ENCODE assay signal across 8 mouse cellular contexts in the genomic region with DNA sequence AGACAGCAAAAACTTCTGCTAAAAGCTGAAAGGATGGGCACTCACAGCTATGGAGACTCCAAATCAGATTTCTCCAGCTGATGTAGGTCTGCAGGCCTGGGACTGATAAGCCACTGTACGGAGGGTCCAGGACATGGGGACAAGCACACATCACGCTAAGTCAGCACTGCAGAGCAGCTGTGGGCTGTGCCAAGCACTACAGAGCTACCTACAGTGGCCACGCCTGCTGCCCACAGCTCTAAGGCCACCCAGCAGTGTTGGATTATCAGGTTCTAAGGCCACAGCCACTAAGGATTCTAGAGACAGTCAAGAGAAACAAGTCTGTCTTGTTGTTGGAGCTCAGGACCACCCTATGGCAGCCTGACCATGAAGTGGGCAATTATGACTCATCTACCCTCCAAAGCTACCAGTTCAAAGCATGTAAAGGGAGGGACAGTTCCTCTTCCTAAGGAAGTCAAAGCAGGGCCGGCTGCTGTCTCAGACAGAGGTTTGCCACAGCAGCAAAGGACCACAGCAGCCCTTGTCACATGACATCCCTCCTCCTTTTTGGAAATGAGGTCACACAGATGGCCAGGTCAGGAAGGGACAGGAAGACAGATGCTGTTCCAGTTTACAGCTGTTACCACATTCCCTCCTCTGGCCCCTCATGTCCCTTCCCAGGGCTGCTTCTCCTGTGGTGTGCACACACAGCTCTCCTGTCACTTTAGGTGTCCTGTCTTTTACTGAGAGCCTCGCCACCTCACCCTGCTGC. TPM values are rescaled to one million over a fixed set of nuclear protein-coding genes. Genes with fewer than 3 reads are reported as not detected.
A peak's percentile ranks its signal among the peaks of the same experiment; 100 is the strongest.
DNase-seq lines count a peak whose midpoint lies in the region; ATAC-seq and TF ChIP-seq lines count a peak whose summit lies in the region.

No protein-coding gene starts in this region.

- peaks cover 13% of the 10 kb centered on the region for H3K4me1 ChIP-seq in heart, adult 2 months (ENCODE audit: control insufficient read depth, insufficient read depth, low read length)
- peaks cover 12% of the 10 kb centered on the region for H3K4me1 ChIP-seq in kidney, embryonic 15.5 days
- H3K4me1 ChIP-seq in midbrain, embryonic 14.5 days (ENCODE audit: control insufficient read depth, insufficient read depth, low read length): peaks cover 22% of the 10 kb centered on the region

- H3K27me3 ChIP-seq in heart, adult 2 months (ENCODE audit: control insufficient read depth, insufficient read depth, low read length): no peaks in the 10 kb centered on the region
- H3K27me3 ChIP-seq in kidney, embryonic 15.5 days: no peaks in the 10 kb centered on the region
- H3K27me3 ChIP-seq in midbrain, embryonic 14.5 days (ENCODE audit: control insufficient read depth, insufficient read depth, low read length): no peaks in the 10 kb centered on the region

- TF ChIP-seq EP300 in heart, adult 2 months (IDR thresholded peaks at IDR 0.05; ENCODE audit: insufficient read depth, low read depth, low read length): 0 out of 2 replicates have a peak, but pooled peaks have one; percentile 35

- H3K4me2 ChIP-seq in kidney, embryonic 15.5 days: no peak overlapping the region
- no peak overlapping the region for H3K4me2 ChIP-seq in midbrain, embryonic 14.5 days (ENCODE audit: low read length)

- WGBS in heart, adult 2 months: 59% methylated on average over 5 of the region's 5 CpGs
- 72% methylated on average over 5 of the region's 5 CpGs for WGBS in kidney, embryonic 15.5 days
- 59% methylated on average over 5 of the region's 5 CpGs for WGBS in midbrain, embryonic 14.5 days

- 0 out of 2 replicates have a peak, but pooled peaks have one; percentile 13 for TF ChIP-seq POLR2A in heart, adult 2 months (IDR thresholded peaks at IDR 0.05; ENCODE audit: insufficient read depth, low read depth, low read length)

- H3K4me3 ChIP-seq in layer of hippocampus, adult 2 months: no peak overlapping the region
- no peak overlapping the region for H3K4me3 ChIP-seq in heart, adult 2 months
- H3K4me3 ChIP-seq in kidney, embryonic 15.5 days (replicated peaks): no peak overlapping the region
- no peak overlapping the region for H3K4me3 ChIP-seq in midbrain, embryonic 14.5 days (replicated peaks; ENCODE audit: low read depth, low read length)

- H3K9me3 ChIP-seq in kidney, embryonic 15.5 days (replicated peaks): no peaks in the 10 kb centered on the region
- no peaks in the 10 kb centered on the region for H3K9me3 ChIP-seq in midbrain, embryonic 14.5 days (ENCODE audit: control insufficient read depth, low read length)

- no peak; the same call in 1 of the 2 replicates for ATAC-seq in kidney, embryonic 15.5 days (replicated peaks; ENCODE audit: low FRiP score)
- ATAC-seq in midbrain, embryonic 14.5 days (ENCODE audit: low FRiP score, low TSS enrichment): no peak

- H3K36me3 ChIP-seq in heart, adult 2 months (ENCODE audit: control insufficient read depth, insufficient read depth, low read length): no peaks in the 10 kb centered on the region
- H3K36me3 ChIP-seq in kidney, embryonic 15.5 days: peaks cover 10% of the 10 kb centered on the region; the same call in 1 of the 2 replicates
- peaks cover 10% of the 10 kb centered on the region; the same call in 1 of the 2 replicates for H3K36me3 ChIP-seq in midbrain, embryonic 14.5 days (ENCODE audit: control insufficient read depth, insufficient read depth, low read length)

- intact Hi-C loops in heart, adult 2 months (cut with DNase I): no loop called here
- intact Hi-C loops in left cerebral cortex, postnatal 36 days (cut with DNase I): no loop called here

- peak overlapping the region; percentile 10; the same call in 1 of the 2 replicates for H3K9ac ChIP-seq in heart, adult 2 months (ENCODE audit: low read depth, low read length)
- no peak overlapping the region for H3K9ac ChIP-seq in kidney, embryonic 15.5 days
- peak overlapping the region; percentile 34; the same call in 1 of the 2 replicates for H3K9ac ChIP-seq in midbrain, embryonic 14.5 days (replicated peaks; ENCODE audit: low read length)

- DNase-seq in layer of hippocampus, adult 2 months (ENCODE audit: low spot score in 2 of 2): no peak
- no peak for DNase-seq in layer of hippocampus, adult 9-10 months (ENCODE audit: low spot score)
- peak; percentile 47 to 59 for DNase-seq in heart, adult 2 months
- DNase-seq in midbrain, embryonic 14.5 days: no peak
- no peak for DNase-seq in cerebellum, postnatal 10 days
- DNase-seq in cerebellum, adult 8-10 months: no peak
- DNase-seq in left cerebral cortex, postnatal 36 days (ENCODE audit: low spot score in 2 of 2): no peak

- H3K79me2 ChIP-seq in heart, adult 2 months (replicated peaks; ENCODE audit: control insufficient read depth, insufficient read depth, low read length): no peaks in the 10 kb centered on the region

- TF ChIP-seq CTCF in layer of hippocampus, adult 2 months (conservative IDR thresholded peaks at IDR 0.05): no peak
- no peak for TF ChIP-seq CTCF in heart, adult 2 months (IDR thresholded peaks at IDR 0.05)

- peak overlapping the region; percentile 89 for H3K27ac ChIP-seq in layer of hippocampus, adult 2 months
- H3K27ac ChIP-seq in heart, adult 2 months: peak overlapping the region; percentile 64
- 0 out of 2 replicates have a peak overlapping the region, but pooled peaks have one; percentile 29 for H3K27ac ChIP-seq in kidney, embryonic 15.5 days
- H3K27ac ChIP-seq in midbrain, embryonic 14.5 days (replicated peaks; ENCODE audit: low read depth, low read length): peak overlapping the region; percentile 78

RNA-seq across cellular contexts. Expression of a gene that starts 56.4 kb away (rescaled TPM):
- 10 to 100 TPM; 14.3 to 18.1 TPM for total RNA-seq in layer of hippocampus, adult 2 months (2021)
- 10 to 100 TPM in 1 of 2 experiments, 1 to 10 TPM in 1; 9.4 to 12.2 TPM for total RNA-seq in heart, adult 2 months (2021)
- 10.1 and 12.4 TPM in 2 replicates for polyA plus RNA-seq in heart, adult 2 months (2012; rRNA removed)
- polyA plus RNA-seq in kidney, embryonic 15.5 days (2015; fragmentation: Nextera tagmentation; extraction: Ambion mirVana): 46.5 and 53.0 TPM in 2 replicates
- polyA plus RNA-seq in midbrain, embryonic 14.5 days (2014; fragmentation: Nextera tagmentation; extraction: Ambion mirVana): 29.8 and 30.3 TPM in 2 replicates
- total RNA-seq in left cerebral cortex, postnatal 36 days (2021): 10 to 100 TPM; 16.7 to 19.5 TPM

RNA-seq across cellular contexts. Expression of a gene that starts 56.5 kb away (rescaled TPM):
- 1 to 10 TPM; 3.7 to 3.8 TPM for total RNA-seq in layer of hippocampus, adult 2 months (2021)
- total RNA-seq in heart, adult 2 months (2021): 10 to 100 TPM in 1 of 2 experiments, 1 to 10 TPM in 1; 6.5 to 10.0 TPM
- polyA plus RNA-seq in heart, adult 2 months (2012; rRNA removed): 8.7 and 12.4 TPM in 2 replicates
- 54.8 and 60.1 TPM in 2 replicates for polyA plus RNA-seq in kidney, embryonic 15.5 days (2015; fragmentation: Nextera tagmentation; extraction: Ambion mirVana)
- polyA plus RNA-seq in midbrain, embryonic 14.5 days (2014; fragmentation: Nextera tagmentation; extraction: Ambion mirVana): 16.5 and 18.8 TPM in 2 replicates
- 1 to 10 TPM; 6.2 to 7.6 TPM for total RNA-seq in left cerebral cortex, postnatal 36 days (2021)

Comparison
In these comparisons a context has a peak if more than half of its experiments do, and no peak if none do; other contexts are left out.
1. DNase-seq: peak in heart, adult 2 months (2 of 2); none in layer of hippocampus, adult 2 months (0 of 2), layer of hippocampus, adult 9-10 months (single experiment), midbrain, embryonic 14.5 days (single experiment), cerebellum, postnatal 10 days (0 of 2), cerebellum, adult 8-10 months (single experiment) and left cerebral cortex, postnatal 36 days (0 of 2).
2. H3K27ac ChIP-seq: peak in every context shown above with its lines; median percentile 89 in layer of hippocampus, adult 2 months; 78 in midbrain, embryonic 14.5 days; 64 in heart, adult 2 months; 29 in kidney, embryonic 15.5 days.